Mouse (Mus musculus): ENCODE results near the gene Nfkbid. TPM values are rescaled to one million over a fixed set of nuclear protein-coding genes. Genes with fewer than 3 reads are reported as not detected.

Nfkbid gene
- polyA plus RNA-seq, 1 experiment from 2014 or later: 1.2 TPM

GRCm38 (mm10) chr7:30411023-30411422 is 10.5 kb upstream of the Nfkbid start:
- Histone ChIP-seq H3K4me3 (replicated peaks) (no peak overlapping the region), H3K9me3 (no peaks in the 10 kb centered on the region), H3K27me3 (no peaks in the 10 kb centered on the region), H3K9ac (replicated peaks) (no peak overlapping the region), H3K4me2 (replicated peaks) (no peak overlapping the region), H3K27ac (no peak overlapping the region), H3K36me3 (no peaks in the 10 kb centered on the region), H3K4me1 (replicated peaks) (no peaks in the 10 kb centered on the region)
- no peak for ATAC-seq
- WGBS: 84% methylated on average over 3 of the region's 3 CpGs

GRCm38 (mm10) chr7:30412735-30413147 is 8.8 kb upstream of the Nfkbid start:
- ATAC-seq: no peak
- Histone ChIP-seq H3K4me1 (replicated peaks) (no peaks in the 10 kb centered on the region), H3K9me3 (no peaks in the 10 kb centered on the region), H3K36me3 (no peaks in the 10 kb centered on the region), H3K4me2 (replicated peaks) (no peak overlapping the region), H3K27me3 (no peaks in the 10 kb centered on the region), H3K27ac (no peak overlapping the region), H3K4me3 (replicated peaks) (no peak overlapping the region), H3K9ac (replicated peaks) (no peak overlapping the region)
- 74% methylated on average over 4 of the region's 4 CpGs for WGBS

- Histone ChIP-seq H3K9ac (replicated peaks) (no peak within 1 kb of the TSS), H3K36me3 (no peaks in the 10 kb centered on the region), H3K27me3 (no peaks in the 10 kb centered on the region), H3K4me1 (replicated peaks) (no peaks in the 10 kb centered on the region), H3K9me3 (no peaks in the 10 kb centered on the region), H3K4me2 (replicated peaks) (no peak within 1 kb of the TSS), H3K27ac (no peak within 1 kb of the TSS), H3K4me3 (replicated peaks) (no peak within 1 kb of the TSS)
- ATAC-seq: no peak
- 69% methylated on average over 5 of the region's 5 CpGs for WGBS
Measured at GRCm38 (mm10) chr7:30413596-30413995, 7.9 kb upstream of the Nfkbid start, which contains the start of gene Tyrobp. Gene Tyrobp (plus strand): TSS chr7:30413760.

DNA sequence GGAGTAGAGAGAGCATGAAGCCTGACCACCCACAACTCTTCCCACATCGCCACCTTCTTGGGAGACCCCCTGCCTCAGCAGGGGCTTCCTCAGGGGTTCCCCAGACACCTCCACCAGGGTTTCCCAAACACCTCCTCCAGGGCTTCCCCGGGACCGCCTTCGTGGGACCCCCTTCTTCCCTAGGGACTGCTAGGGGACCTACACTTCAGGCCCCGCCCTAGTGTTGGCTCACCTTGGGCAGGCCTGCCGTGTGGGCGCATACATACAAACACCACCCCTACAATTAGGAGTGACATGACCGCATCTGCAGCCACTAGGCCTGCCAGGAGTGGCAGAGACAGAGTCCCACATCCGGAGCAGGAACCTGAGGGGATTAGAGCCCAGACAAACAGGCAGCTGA is 3.7 kb upstream of the Nfkbid start:
- Histone ChIP-seq H3K36me3 (no peaks in the 10 kb centered on the region), H3K4me3 (replicated peaks) (no peak overlapping the region), H3K9ac (replicated peaks) (no peak overlapping the region), H3K4me1 (replicated peaks) (peaks cover 12% of the 10 kb centered on the region), H3K4me2 (replicated peaks) (no peak overlapping the region), H3K27ac (no peak overlapping the region), H3K9me3 (peaks cover 5% of the 10 kb centered on the region; the same call in 1 of the 2 replicates), H3K27me3 (peaks cover 13% of the 10 kb centered on the region)
- ATAC-seq: no peak
- WGBS: 80% methylated on average over 9 of the region's 9 CpGs

- no peak within 1 kb of the TSS for H3K27ac ChIP-seq
- ATAC-seq: no peak
- no peak within 1 kb of the TSS for H3K4me2 ChIP-seq (replicated peaks)
- 75% methylated on average over 10 of the region's 10 CpGs for whole genome bisulfite sequencing
- H3K36me3 ChIP-seq: no peaks in the 10 kb centered on the region
- peaks cover 20% of the 10 kb centered on the region for H3K4me1 ChIP-seq (replicated peaks)
- H3K9me3 ChIP-seq: peaks cover 5% of the 10 kb centered on the region; the same call in 1 of the 2 replicates
- H3K4me3 ChIP-seq (replicated peaks): no peak within 1 kb of the TSS
- no peak within 1 kb of the TSS for H3K9ac ChIP-seq (replicated peaks)
- peaks cover 17% of the 10 kb centered on the region for H3K27me3 ChIP-seq
Measured at GRCm38 (mm10) chr7:30419561-30420499, 1.7 kb upstream of the Nfkbid start, which contains the start of gene Hcst. Gene Hcst (minus strand): TSS chr7:30419854.

DNA sequence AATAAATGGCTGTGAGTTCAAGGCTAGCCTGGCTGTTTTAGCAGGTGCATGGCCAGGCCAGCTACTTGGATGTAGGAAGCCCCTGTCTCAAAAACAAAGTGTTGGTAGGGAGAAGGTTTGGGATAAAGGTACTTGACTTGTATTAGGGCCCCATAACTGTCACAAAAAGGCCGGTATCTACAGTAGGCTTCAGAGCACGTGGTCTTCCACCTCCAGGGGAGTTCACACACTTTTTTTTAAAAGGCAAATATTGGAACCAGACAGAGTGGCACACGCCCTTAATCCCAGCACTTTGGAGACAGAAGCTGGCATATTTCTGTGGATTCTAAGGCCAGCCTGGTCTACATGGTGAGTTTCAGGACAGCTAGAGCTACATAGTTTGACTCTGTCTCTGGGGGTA is 859 bp upstream of the Nfkbid start:
- Histone ChIP-seq H3K27ac (no peak overlapping the region), H3K4me2 (replicated peaks) (no peak overlapping the region), H3K9me3 (peaks cover 5% of the 10 kb centered on the region; the same call in 1 of the 2 replicates), H3K4me1 (replicated peaks) (peaks cover 20% of the 10 kb centered on the region), H3K36me3 (peaks cover 3% of the 10 kb centered on the region; the same call in 1 of the 2 replicates), H3K4me3 (replicated peaks) (no peak overlapping the region; the same call in 1 of the 2 replicates), H3K27me3 (peaks cover 17% of the 10 kb centered on the region), H3K9ac (replicated peaks) (no peak overlapping the region)
- ATAC-seq: no peak
- 90% methylated on average over 3 of the region's 3 CpGs for WGBS

- Histone ChIP-seq H3K9ac (replicated peaks) (peak overlapping the region; percentile 76), H3K27ac (no peak overlapping the region), H3K4me2 (replicated peaks) (peak overlapping the region; percentile 83), H3K9me3 (peaks cover 5% of the 10 kb centered on the region; the same call in 1 of the 2 replicates), H3K4me1 (replicated peaks) (peaks cover 20% of the 10 kb centered on the region), H3K4me3 (replicated peaks) (peak overlapping the region; percentile 57), H3K27me3 (peaks cover 17% of the 10 kb centered on the region), H3K36me3 (peaks cover 10% of the 10 kb centered on the region; the same call in 1 of the 2 replicates)
- under 1% methylated on average over 45 of the region's 45 CpGs for WGBS
- peak; percentile 89 for ATAC-seq
Measured at GRCm38 (mm10) chr7:30421890-30422435, 431 bp downstream of the Nfkbid start.

GRCm38 (mm10) chr7:30422560-30422959 is 1.0 kb downstream of the Nfkbid start:
- Histone ChIP-seq H3K27me3 (peaks cover 17% of the 10 kb centered on the region), H3K27ac (no peak overlapping the region), H3K4me3 (replicated peaks) (peak overlapping the region; percentile 57), H3K36me3 (peaks cover 15% of the 10 kb centered on the region; the same call in 1 of the 2 replicates), H3K4me1 (replicated peaks) (peaks cover 20% of the 10 kb centered on the region), H3K9me3 (peaks cover 5% of the 10 kb centered on the region; the same call in 1 of the 2 replicates), H3K9ac (replicated peaks) (peak overlapping the region; percentile 76), H3K4me2 (replicated peaks) (peak overlapping the region; percentile 83)
- no peak; the same call in 1 of the 2 replicates for ATAC-seq
- 14% methylated on average over 9 of the region's 9 CpGs for WGBS

- peaks cover 15% of the 10 kb centered on the region; the same call in 1 of the 2 replicates for H3K36me3 ChIP-seq
- ATAC-seq: no peak
- peak overlapping the region; percentile 83 for H3K4me2 ChIP-seq (replicated peaks)
- peaks cover 5% of the 10 kb centered on the region; the same call in 1 of the 2 replicates for H3K9me3 ChIP-seq
- peaks cover 20% of the 10 kb centered on the region for H3K4me1 ChIP-seq (replicated peaks)
- peak overlapping the region; percentile 57 for H3K4me3 ChIP-seq (replicated peaks)
- no peak overlapping the region for H3K27ac ChIP-seq
- H3K9ac ChIP-seq (replicated peaks): 0 out of 2 replicates have a peak overlapping the region, but pooled peaks have one; percentile 76
- peaks cover 17% of the 10 kb centered on the region for H3K27me3 ChIP-seq
- WGBS: 51% methylated on average over 23 of the region's 23 CpGs
Measured at GRCm38 (mm10) chr7:30423071-30423641, 1.6 kb downstream of the Nfkbid start.

DNA sequence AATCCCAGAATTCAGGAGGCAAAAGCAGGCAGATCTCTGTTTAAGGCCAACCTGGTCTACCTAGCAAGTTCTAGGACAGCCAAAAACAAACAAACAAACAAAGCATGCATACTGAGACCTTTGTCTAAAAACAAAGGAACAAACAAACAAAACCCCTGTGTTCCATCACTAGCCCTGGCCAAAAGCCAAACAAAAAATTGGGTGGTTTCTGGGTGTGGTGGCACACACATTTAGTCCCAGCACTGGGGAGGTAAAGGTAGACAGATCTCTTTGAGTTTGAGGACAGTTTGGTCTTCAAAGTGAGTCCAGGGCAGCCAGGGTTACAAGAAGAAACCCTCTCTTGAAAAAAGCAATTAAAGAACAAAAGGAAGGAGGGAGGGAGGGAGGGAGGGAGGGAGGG is 7.8 kb downstream of the Nfkbid start:
- Histone ChIP-seq H3K9me3 (no peaks in the 10 kb centered on the region), H3K4me2 (replicated peaks) (no peak overlapping the region), H3K36me3 (peaks cover 16% of the 10 kb centered on the region; the same call in 1 of the 2 replicates), H3K9ac (replicated peaks) (no peak overlapping the region), H3K27ac (no peak overlapping the region), H3K27me3 (no peaks in the 10 kb centered on the region), H3K4me3 (replicated peaks) (no peak overlapping the region), H3K4me1 (replicated peaks) (no peaks in the 10 kb centered on the region)
- no peak for ATAC-seq

DNA sequence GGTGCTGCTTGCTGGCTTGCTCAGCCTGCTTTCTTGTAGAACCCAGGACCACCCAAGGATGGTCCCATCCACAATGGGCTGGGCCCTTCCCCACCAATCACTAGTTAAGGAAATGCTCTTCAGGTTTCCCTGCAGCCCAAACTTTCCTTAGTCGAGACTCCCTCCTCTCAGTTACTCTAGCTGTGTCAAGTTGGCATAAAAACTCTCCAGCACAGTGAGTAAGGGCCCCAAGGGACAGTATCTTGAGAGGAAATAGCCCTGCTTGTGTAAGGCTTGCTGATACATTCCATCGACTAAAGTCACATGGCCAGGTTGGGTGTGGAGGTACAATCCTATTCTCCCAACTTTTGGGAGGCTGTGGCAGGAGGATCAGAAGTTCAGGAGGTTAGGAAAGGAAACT is 8.7 kb downstream of the Nfkbid start:
- Histone ChIP-seq H3K4me1 (replicated peaks) (no peaks in the 10 kb centered on the region), H3K27ac (no peak overlapping the region), H3K4me2 (replicated peaks) (no peak overlapping the region), H3K9me3 (no peaks in the 10 kb centered on the region), H3K4me3 (replicated peaks) (no peak overlapping the region), H3K36me3 (peaks cover 25% of the 10 kb centered on the region), H3K9ac (replicated peaks) (no peak overlapping the region), H3K27me3 (no peaks in the 10 kb centered on the region)
- WGBS: 70% methylated on average over 2 of the region's 2 CpGs
- no peak for ATAC-seq

DNA sequence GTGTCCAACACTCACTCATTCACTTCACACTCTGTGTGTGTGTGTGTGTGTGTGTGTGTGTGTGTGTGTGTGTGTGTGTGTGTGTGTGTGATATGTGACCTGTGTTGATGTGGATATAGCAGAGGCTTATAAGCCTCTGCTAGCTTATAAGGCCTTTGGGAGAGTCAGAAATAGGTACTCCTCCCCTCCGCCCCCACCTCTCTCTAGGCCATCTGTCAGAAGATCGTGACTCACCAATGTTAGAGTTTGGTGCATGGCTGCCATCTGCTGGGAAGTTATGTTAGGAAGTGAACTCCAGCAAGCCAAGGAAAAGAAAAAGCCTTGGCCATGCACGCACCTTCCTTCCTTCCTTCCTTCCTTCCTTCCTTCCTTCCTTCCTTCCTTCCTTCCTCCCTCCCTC is 10.3 kb downstream of the Nfkbid start:
- 6% methylated on average over 3 of the region's 3 CpGs for WGBS
- Histone ChIP-seq H3K4me1 (replicated peaks) (no peaks in the 10 kb centered on the region), H3K4me3 (replicated peaks) (no peak overlapping the region), H3K9ac (replicated peaks) (no peak overlapping the region), H3K4me2 (replicated peaks) (no peak overlapping the region), H3K27ac (no peak overlapping the region), H3K9me3 (no peaks in the 10 kb centered on the region), H3K27me3 (no peaks in the 10 kb centered on the region), H3K36me3 (peaks cover 32% of the 10 kb centered on the region)
- peak; percentile 75 for ATAC-seq

All from midbrain, embryonic 13.5 days (tissue).